Mouse (Mus musculus) cerebellum, postnatal 10 days (tissue): ENCODE measurements at regions not wholly inside any gene's neighbourhood (a gene's known extent, or its start where the extent isn't known, plus 50 kb on each side); places are given as distances from the start of the nearest gene placed in this dataset.
A peak's percentile ranks its signal among the peaks of the same experiment; 100 is the strongest.
"Not testable (repeated sequence)": the region's sequence is repeated elsewhere in the genome, so short reads cannot be mapped to it uniquely, and the experiment has no call there.

ENCODE experiments used
- DNase-seq, 2 experiments: peaks; one replicate each; pipeline ENCODE4 v3.0.0; 2021; ENCODE audit warnings: mixed read lengths in 2 of 2

DNA sequence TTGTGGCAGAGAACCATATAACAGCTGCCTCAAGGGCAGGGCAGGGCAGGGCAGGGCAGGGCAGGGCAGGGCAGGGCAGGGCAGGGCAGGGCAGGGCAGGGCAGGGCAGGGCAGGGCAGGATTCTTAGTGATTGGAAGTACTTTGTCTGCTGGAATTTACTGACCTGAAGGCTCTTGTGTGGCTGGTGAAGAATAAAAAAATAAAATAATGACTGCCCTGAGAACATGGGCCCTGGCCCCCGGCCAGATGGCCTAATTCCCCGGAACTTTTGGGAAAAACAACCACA is 169.3 kb downstream of the Qk start:
- DNase-seq = not testable (repeated sequence)

DNA sequence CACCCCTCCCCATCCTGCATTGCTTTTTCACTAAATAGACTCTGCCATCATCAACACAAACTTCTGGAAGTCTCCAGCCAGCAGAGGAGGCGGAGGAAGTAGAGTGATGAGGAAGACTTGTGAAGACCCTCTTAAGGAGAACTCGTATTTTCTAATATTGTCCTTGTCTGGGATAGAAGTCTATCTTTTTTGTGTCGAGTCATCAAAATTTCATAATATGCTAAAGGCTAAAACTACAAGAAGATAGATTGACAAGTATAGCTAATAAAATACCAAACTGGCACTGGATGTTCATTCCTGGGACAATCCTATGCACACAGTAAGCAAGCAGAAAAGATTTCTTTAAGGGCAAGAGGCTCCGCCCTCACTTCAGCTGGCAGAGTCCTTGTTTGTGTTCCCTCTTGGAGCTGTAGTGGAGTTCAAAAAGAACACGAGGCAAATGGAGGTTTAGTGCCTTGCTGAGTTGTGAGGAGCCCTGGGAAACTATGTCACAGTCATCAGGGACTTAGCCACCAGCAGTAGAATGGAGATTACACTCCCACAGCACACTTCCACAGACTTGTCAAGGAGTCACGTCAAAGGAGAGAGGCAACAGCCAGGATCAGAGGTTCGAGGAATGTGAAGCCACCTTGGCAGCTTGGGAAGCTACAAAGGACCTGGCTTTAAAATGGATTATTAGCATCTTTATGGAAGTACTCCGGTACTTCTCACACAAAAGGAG is 169.8 kb downstream of the Qk start:
- no peak for DNase-seq

DNA sequence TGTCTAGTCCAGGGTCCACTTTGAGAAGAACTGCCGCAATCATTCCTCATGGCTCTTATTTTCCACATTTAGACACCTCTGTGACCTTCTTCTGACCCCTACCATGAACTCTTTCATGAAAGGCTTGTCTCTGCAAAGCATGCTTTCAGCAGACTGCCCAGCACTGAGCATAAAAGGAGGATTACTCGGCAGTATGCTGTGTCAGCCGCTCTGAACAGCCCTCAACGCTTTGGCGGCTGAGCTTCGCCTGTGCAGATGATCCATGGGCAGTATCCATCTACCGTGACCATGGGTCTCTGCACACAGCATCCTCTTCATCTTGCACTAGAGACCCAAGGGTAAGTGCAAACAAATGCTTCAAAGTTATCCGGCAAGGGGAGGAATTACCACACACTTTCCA is 172.5 kb downstream of the Qk start:
- DNase-seq = no peak

DNA sequence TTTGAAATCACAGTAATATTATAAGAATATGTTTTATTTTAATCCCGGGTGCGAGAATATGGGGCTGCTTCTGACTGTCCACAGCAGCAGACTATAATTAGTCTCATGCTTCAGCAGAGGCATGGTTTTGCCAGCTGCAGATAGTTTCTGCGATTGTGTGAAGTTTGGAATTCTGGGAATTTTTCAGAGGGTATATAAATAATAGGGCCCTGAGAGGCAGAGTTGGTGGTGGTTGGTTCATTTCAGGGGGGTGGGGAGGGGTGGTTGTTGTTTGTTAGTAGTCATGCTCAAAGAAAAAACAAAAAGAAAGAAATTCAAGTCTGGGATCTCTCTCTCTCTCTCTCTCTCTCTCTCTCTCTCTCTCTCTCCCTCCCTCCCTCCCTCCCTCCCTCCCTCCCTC is 173.1 kb downstream of the Qk start:
- DNase-seq = no peak

DNA sequence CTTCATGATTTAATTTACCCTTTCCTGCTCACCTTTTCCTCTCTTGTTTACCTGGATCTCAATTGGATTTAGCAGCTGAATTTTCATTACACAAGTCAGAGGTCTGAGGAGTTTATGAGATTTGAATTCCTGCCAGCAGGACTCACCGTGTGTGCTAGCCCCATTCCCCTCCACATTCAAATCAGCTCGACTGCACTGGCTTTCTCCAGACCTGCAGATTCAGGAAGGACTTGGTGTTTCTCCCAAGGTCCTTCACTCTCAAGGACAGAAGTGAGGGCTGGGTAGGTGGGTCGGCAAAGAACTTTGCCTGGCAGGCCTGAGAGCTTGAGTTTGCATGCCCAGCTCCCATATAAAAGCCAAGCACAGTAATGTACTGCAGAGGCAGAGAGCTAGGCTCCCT is 180.8 kb downstream of the Qk start:
- no peak for DNase-seq

DNA sequence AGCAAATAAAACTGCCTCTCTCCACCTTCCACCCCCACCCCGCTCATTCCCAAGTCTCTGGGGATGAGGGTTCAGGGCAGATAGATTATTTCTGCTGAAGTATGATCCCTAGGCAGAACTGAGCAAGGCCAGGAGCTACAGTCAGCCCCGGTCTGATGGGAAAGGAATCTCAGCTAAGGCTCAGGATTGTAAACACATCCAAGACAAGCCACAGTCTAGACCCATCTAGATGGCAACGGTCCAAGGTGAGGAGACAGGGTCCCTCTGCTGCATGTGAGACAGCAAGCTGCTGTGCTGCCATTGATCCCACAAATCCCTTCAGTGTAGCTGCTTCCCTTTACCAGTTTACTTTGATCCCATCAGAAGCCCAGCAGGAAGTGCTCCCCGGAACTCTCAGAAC is 181.3 kb downstream of the Qk start:
- peak; percentile 17 to 22 for DNase-seq

DNA sequence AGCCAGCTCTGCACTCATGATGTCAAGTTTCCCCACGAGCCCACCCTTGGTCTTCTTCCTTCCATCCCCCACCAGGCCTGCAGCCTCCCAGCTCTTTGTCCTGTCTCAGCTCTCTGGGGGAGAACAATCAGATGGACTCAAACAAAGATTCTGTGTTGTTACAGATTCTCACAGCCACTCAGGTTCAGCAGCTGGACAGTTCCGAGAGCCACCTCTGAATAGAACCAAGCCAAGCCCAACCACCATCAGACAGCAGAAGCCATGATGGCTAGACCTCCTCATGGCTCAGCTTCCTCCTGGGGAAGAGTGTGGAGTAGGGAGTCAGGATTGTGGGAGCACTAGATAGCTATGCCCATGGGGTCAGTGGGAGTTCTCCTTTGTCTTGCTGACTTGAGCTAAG is 184.5 kb downstream of the Qk start:
- no peak for DNase-seq

DNA sequence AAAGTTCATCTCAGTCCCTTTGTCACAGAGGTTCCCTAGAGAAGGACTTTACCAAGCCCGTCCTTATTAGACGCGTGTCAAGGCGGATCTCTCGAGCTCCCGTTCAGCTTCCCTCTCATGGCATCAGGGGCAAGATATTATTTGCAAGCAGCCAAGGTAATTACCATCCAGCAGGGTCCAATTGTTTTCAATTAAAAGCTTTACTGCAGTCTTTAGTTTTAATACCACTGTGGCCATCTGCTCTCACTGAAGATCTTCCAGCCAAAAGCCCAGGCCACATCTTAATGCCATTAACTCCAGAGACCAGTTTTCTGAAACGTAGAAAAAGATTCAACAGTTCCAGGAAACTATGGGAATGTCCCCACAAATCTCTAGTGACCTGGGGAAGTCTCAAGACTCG is 191.1 kb downstream of the Qk start:
- peak; percentile 46 to 55 for DNase-seq

DNA sequence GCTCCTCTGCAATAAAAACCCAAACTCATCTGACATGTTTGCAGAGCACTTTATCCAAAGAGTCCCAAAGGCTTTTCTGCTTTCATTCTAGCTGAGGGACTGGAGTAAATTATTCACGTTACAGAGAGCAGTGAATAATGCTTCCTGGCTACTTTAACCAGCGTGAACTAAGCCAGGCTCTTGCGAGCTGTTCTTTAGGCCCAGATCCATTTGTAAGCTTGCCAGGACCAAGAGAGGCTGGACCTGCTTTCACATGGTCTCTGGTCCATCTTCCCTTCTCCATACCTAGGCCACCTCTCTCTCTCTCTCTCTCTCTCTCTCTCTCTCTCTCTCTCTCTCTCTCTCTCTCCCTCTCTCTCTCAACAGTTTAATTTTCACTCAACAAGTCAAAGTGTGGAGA is 197.2 kb downstream of the Qk start:
- peak; percentile 64 to 68 for DNase-seq

DNA sequence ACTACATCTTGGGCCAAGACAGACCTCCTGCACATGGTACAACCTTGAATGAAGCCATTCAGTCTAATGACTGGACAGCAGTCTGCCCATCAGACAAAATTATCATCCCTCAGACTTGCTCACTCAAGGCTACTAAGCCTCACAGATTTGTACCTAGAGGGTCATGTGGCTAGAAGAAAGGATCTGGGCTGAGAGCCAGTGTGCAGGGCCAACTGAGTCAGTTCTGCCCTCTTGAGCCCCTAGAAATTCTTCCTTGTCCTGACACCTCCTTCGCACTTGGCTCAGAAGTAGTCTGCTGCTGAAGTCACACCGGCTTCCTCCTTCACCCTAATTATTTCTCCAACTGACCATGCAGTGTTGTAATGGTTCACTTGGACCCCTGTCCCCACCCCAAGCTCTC is 207.5 kb downstream of the Qk start:
- peak in 1 of 2 experiments; percentile 24 for DNase-seq

DNA sequence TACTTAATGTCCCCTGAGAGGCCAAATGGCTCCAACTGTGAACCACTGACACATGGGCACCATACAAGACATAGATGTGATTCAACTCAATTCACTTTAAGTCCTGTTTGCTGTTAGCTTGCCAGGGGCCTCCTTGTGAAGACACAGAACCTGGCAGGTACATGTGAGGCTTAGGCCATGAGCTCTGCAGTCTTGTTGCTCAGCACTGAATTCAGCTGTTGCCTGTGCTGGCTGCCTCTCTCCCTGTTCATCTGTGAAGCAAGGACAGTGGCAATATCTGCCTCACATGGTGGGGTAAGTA is 209.3 kb downstream of the Qk start:
- DNase-seq = no peak

DNA sequence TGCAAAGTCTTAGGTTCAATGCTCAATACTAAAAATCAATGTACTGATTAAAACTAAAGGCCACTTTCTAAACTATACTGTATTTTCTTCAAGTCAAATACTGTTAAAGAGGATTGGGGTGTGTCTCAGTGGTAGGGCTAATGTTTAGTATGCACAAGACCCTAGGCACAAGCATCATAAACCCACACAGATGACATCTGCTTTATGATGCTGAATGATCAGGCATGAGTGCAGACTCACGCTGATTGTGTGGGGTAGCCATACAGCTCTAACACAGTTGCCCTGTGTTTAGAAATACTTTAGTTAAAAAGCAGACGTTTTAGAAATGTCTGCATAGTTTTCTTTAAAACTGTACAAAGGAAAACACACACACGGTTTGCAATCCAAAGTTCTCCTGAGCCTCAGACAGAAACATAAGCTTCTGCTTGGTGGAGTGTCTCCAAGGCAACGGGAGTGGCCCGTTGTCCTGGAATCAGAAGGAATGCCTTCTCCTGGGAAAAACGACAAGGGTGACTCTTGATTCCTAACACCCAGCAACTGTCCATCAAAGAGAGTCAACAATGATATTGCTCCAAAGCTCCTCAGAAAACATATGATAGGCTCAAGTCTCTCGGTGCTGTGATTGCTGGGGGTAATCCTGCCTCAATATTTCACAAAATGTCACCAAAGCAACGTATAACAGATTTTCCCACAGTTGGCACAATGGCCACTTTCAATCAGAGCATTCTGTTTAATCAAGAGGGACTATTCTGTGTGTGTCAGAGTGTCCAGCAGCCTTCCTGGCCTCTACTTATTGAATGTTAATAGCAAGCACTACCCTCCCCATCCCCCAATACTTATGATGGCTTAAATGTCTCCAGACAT is 209.9 kb downstream of the Qk start:
- DNase-seq = no peak

DNA sequence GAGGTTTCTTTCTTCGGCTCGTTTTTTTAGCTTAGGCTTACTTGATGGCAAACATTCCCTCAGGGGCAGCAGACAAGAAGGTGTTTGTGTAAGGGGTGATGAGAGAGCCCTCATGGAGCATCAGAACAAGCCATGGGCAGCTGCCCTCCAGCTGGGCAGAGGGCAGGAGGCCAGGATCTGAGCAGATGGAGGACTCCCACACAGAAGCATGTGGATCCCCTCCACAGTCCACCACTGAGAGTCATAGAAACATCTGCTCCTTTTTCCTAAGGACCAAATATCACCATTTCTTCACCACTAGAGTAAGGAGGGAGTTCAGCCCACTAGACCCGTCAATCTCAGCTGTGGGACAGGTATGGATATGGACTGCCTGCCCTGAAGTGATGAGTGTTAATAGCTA is 214.4 kb downstream of the Qk start:
- peak; percentile 82 to 88 for DNase-seq

DNA sequence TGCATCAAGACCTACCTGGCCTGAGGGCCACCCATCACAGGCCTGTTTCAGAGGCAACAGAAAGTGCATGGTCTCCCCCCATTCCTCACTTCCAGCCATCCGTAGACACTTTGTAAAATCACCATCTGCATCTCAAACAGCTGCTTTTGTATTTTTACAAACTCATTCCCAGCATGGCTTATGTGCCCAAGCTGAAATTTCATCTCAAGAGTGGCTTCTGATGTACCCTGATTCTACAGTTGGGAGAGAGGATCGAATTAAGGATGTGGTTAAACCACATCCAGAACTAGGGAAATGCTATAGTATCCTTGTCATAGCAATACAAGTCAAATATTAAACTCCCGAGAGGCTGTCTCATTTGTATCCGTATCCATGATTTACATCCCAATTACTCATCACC is 221.5 kb downstream of the Qk start:
- DNase-seq = no peak

DNA sequence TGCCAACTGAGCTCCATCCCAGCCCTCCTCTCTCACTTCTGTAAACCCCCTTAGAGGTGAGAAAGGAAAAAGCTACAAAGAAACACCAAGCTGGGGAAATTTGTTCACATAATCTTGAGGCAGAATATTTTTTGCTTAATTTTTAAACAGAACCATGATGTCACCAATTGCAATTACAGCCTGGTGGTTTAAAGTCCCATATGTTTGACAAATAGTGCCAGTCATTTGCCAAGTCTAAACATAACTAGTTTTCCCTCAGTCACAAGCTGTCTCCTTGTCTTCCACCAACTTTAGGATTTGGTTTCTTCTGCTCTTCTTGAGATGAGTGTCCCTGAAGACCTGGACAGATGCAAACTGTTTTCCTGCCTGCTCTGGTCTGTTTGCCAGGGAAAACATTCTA is 222.0 kb downstream of the Qk start:
- DNase-seq = no peak

DNA sequence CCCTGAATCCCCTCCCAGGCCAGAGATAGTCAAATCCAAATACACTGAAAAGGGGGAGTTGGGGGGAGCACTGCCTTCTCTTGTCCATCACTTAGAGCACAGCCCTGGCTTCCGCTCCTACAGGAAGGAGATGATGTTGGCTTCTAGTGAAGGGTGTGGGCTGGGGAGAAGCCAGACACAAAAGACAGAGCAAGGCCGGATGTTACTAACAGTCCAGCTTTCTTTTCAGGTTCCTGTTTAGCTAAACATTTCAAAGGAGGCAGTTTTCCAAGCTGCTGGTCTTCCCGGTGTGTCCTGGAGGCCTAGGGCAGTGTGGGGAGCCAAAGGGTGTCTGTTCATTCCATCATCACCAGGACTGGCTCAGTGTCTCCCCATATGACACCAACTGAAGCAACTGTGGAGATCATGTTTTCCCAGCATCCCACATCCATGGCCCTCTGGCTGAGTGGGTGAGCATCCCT is 223.8 kb downstream of the Qk start:
- no peak for DNase-seq

DNA sequence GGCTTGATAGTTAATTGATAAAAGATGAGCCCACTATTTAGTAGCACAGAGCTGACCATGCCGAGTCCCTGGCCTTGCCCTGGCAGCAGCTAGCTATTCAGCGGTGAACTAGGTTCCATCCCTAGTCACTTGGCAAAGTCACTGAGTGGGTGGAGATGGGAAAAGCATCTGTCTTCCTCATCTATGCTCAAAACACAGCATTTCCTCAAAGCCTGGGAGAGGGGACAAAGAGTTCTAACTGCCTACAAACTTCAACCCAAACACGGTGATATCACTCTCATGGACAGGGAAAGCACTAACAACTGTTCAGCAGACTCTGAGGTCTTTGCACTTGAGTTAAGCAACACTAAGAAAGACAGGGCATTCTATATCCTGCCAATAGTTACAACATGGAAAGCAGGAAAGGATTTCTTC is 225.5 kb downstream of the Qk start:
- no peak for DNase-seq

DNA sequence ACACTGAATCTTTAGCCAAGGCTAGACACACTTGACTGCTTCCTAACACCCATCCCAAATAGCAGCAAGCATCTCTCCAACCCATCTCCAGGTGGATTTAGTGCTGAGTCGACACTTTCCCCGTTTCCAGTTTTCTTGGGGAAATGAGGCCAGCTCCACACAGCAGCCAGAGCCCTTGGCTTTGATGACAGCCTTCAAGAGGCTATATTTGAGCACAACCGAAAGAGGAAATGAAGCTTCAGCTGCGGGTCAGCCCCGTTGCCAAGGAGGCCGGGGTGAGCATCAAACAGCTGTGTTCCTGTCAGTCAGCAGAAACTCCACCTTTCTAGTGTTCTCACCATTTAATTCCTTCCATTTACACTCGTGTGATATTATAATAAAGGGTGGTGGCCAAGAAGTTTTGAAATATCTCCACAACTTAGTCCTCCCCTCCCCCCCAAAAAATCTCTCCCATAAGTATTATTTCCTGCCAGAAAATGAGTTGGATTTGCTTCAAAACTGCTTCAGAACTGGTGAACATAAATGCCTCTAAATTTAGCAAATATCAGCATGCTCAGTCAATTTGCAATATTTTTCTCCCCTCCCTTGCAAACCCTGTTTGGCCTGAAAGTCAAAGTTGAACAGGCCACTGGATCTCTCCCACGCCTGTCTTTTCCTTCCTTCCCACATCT is 226.1 kb downstream of the Qk start:
- no peak for DNase-seq

DNA sequence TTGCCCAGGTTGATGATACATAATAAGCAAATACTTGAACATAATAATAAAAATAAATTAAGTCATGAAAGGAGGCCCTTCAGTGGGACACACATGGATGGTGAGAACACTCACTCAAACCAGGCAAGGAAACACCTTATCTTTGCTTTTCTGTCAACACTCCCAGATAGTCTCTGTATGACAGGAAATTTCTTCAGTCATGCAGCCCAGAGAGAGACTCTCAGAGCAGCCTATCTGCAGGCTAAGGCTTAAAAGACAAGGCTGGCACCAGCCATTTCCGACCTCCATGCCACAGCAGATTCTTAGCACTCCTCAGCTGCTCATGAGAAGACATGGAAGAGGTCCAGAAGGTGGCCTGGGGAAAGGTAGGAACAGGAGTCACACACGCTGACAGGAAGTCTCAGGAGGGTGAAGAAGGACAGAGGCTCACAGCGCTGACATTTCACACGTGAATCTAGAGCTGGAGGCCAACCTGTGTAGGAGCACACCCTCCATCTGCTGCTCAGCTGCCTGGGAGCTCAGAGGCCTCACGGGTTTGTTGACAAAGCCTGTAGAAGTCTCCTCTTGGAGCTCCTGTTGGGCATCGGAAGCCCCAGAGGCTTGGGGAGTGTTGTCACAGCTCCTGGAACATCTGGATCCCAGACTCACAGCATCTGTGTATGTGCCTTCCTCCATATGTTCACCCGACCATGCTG is 232.3 kb downstream of the Qk start:
- DNase-seq = no peak

DNA sequence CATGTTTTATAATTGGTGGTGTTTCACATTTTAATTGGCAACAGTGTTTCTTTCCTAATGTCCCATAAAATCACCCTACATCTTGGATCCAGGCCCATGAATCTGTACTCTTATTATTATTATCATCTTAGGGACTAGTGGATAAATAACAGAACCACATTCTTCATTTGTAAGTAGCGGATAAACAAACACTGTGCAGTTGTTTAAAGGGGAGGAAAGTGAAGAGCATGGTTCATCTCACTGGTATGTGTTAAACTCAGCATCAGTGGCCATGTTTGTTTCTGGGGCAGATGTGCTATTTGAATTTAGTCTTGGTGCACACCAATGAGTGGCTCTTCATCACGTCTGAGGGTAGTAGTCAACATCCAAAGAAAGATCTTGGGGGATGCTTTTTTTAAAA is 233.1 kb downstream of the Qk start:
- no peak for DNase-seq

DNA sequence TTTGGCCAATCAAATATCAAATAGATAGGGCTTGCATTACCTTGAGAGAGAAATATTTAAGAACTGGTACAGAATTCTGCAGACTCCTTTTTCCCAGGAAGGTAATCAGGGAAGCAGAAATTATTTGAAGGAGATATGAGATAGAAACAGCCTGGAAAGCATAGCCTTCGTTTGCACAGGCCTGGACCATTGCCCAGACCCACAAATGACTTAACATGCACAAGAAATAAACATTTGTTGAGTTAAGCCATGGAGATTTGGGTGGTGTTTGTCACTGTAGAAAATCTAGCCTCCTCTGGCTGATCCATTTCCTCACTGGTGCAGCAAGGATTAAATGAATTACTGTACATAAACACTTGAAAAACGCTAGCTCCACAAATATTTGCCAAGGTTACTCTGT is 233.5 kb downstream of the Qk start:
- DNase-seq = peak in 1 of 2 experiments; percentile 37

DNA sequence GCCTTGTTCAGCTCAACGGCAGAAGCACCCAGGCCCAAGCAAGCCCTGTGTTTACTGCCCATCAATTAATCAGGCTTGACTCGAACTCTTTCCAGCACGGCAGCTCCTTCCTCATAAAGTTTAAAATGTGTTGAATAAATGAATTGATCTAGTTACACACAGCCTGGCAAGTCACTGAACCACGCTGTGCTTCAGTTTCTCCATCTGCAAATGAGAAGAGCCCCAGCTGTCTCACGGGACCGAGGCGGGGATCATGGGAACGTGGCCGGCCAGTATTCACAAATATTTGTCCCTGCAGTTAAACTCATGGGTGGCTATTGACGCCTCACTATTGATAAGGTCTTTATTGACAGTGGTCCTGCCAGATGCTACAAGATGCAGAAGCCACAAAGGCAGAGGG is 237.9 kb downstream of the Qk start:
- no peak for DNase-seq

DNA sequence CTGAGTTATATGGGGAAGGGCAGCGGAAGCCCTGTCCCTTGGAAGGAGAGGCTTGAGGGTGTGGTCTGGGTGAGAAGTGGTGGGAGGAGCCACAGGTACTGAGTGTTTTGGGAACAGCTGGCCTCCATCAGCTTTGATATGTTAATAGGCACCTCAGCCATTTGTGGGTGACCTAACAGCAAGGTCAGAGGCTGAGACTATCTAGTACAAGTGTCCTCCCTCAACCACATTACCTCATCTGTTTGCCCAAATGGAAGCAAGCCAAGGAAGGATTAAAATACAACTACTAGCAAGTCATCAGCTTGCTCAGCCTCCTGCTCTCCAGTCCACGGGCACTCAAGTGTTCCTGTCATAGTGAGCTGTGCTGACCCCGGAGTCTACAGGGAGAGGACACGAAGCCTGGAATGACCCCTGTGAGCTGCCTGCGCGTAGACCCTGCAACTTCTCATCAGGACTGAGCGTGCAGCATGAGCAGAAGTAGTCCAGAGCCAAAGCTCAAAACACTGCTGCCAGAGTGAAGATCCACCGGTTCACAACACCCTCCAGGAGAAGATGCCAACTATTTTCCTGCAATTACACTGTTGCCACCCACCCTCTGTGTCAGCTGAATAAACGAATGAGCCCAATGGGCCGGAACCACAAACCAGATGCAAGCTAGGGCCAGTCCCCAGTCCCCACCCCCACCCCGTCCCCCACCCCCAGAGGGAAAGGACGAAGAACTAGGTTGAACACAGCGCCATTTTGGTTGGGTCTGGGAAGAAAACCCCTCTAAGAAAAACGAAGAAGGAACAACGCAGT is 239.6 kb downstream of the Qk start:
- peak; percentile 44 to 45 for DNase-seq
